ENCODE assay signal across 11 mouse cellular contexts in genomic region chr4:59808396-59808795, GRCm38 (mm10). TPM values are rescaled to one million over a fixed set of nuclear protein-coding genes. Genes with fewer than 3 reads are reported as not detected.
A peak's percentile ranks its signal among the peaks of the same experiment; 100 is the strongest.
DNase-seq lines count a peak whose midpoint lies in the region; ATAC-seq and TF ChIP-seq lines count a peak whose summit lies in the region.
"Had no signal": no experiment of that assay in that cellular context is flagged by ENCODE, and none has a peak within 500 bp of the region (broad histone marks: within the 10 kb centered on the region; RNA-seq: fewer than 3 reads in every experiment).

No protein-coding gene starts in this region.

- H3K4me1 ChIP-seq in kidney, postnatal 0 days (replicated peaks; ENCODE audit: insufficient read depth, low read length) = peaks cover 2% of the 10 kb centered on the region; the same call in 1 of the 2 replicates
- H3K4me1 ChIP-seq in kidney, embryonic 15.5 days = peaks cover 16% of the 10 kb centered on the region
- H3K4me1 ChIP-seq in CH12.LX (ENCODE audit: control insufficient read depth in 1 of 2, insufficient read depth in 2 of 2) = peaks cover 12 to 66% of the 10 kb centered on the region in 2 experiments
- H3K4me1 ChIP-seq in liver, postnatal 0 days (ENCODE audit: insufficient read depth) = peaks cover 29% of the 10 kb centered on the region
- peaks cover 5% of the 10 kb centered on the region for H3K4me1 ChIP-seq in midbrain, embryonic 11.5 days (ENCODE audit: control insufficient read depth, insufficient read depth, low read length)

- peak; percentile 35 for TF ChIP-seq RAD21 in CH12.LX (IDR thresholded peaks at IDR 0.05; ENCODE audit: low read depth, low read length)

- peak; percentile 25 for DNase-seq in kidney, postnatal 0 days (ENCODE audit: low spot score)
- DNase-seq in 416B (ENCODE audit: low read depth) (peak; percentile 77), CH12.LX (ENCODE audit: extremely low read depth) (no peak)
- peak; percentile 44 for DNase-seq in liver, postnatal 0 days
- DNase-seq in ovary, postnatal 10 days (ENCODE audit: low spot score) = no peak
- no peak for DNase-seq in heart, adult 8-10 months (ENCODE audit: low spot score)
- DNase-seq in midbrain, embryonic 11.5 days (ENCODE audit: low spot score, missing footprints) = no peak
- DNase-seq: right cerebral cortex, postnatal 25 days had no signal

- dilution Hi-C loops in CH12.LX (cut with MboI; ENCODE audit: extremely low pct_ligation_motif_present, extremely low pct_unique_long_range_greater_than_20kb, low sequenced_read_pairs) = no loop called here

- H3K27ac ChIP-seq in kidney, postnatal 0 days = no peak overlapping the region
- no peak overlapping the region for H3K27ac ChIP-seq in kidney, embryonic 15.5 days
- no peak overlapping the region for H3K27ac ChIP-seq in CH12.LX (ENCODE audit: insufficient read depth, low read depth)
- H3K27ac ChIP-seq in liver, postnatal 0 days (ENCODE audit: low read depth) = no peak overlapping the region
- no peak overlapping the region for H3K27ac ChIP-seq in midbrain, embryonic 11.5 days (ENCODE audit: low read depth, low read length)
- H3K27ac ChIP-seq: midbrain, embryonic 10.5 days had no signal

- no peak overlapping the region for H3K4me3 ChIP-seq in kidney, postnatal 0 days (replicated peaks; ENCODE audit: low read depth, low read length)
- H3K4me3 ChIP-seq in kidney, embryonic 15.5 days (replicated peaks) = no peak overlapping the region
- no peak overlapping the region for H3K4me3 ChIP-seq in CH12.LX (replicated peaks in 1 of 3; ENCODE audit: low read depth in 2 of 3, low read length in 2 of 3, poor library complexity in 1 of 3)
- no peak overlapping the region for H3K4me3 ChIP-seq in liver, postnatal 0 days (ENCODE audit: low read depth, low read length)
- no peak overlapping the region for H3K4me3 ChIP-seq in midbrain, embryonic 11.5 days (ENCODE audit: low read depth, low read length)

- in situ Hi-C loops in CH12.LX (cut with MboI; ENCODE audit: low pct_ligation_motif_present, low pct_unique_long_range_greater_than_20kb, low sequenced_read_pairs) = no loop called here

- no peaks in the 10 kb centered on the region for H3K9me3 ChIP-seq in kidney, postnatal 0 days (replicated peaks; ENCODE audit: low read length)
- no peaks in the 10 kb centered on the region for H3K9me3 ChIP-seq in kidney, embryonic 15.5 days (replicated peaks)
- no peaks in the 10 kb centered on the region for H3K9me3 ChIP-seq in CH12.LX (replicated peaks; ENCODE audit: low read length)
- H3K9me3 ChIP-seq in liver, postnatal 0 days (ENCODE audit: low read length) = no peaks in the 10 kb centered on the region
- no peaks in the 10 kb centered on the region for H3K9me3 ChIP-seq in midbrain, embryonic 11.5 days (ENCODE audit: control insufficient read depth, low read length)
- H3K9me3 ChIP-seq: midbrain, embryonic 10.5 days had no signal

- peak; percentile 40; the same call in 1 of the 2 replicates for TF ChIP-seq CTCF in kidney, postnatal 0 days (IDR thresholded peaks at IDR 0.05; ENCODE audit: low read depth)
- peak in 1 of 2 experiments; percentile 58; a peak in 2 of 4 replicates for TF ChIP-seq CTCF in CH12.LX (conservative IDR thresholded peaks at IDR 0.05 in 1 of 2, IDR thresholded peaks at IDR 0.05 in 1 of 2; ENCODE audit: low read depth in 2 of 2, low read length in 2 of 2)
- TF ChIP-seq CTCF in liver, postnatal 0 days (IDR thresholded peaks at IDR 0.05; ENCODE audit: low read depth) = peak; percentile 59

- no peak for TF ChIP-seq POLR2A in CH12.LX (IDR thresholded peaks at IDR 0.05; ENCODE audit: low read depth, low read length)

- no peak for TF ChIP-seq EP300 in CH12.LX (IDR thresholded peaks at IDR 0.05; ENCODE audit: low read length)
- no peak for TF ChIP-seq EP300 in liver, postnatal 0 days (IDR thresholded peaks at IDR 0.05; ENCODE audit: low read depth)

- H3K79me2 ChIP-seq in CH12.LX (replicated peaks; ENCODE audit: control insufficient read depth, extremely low read depth, insufficient read depth, poor library complexity, severe bottlenecking) = peaks cover 10% of the 10 kb centered on the region

- WGBS in kidney, postnatal 0 days = 76% methylated on average over 5 of the region's 5 CpGs
- WGBS in kidney, embryonic 15.5 days = 81% methylated on average over 5 of the region's 5 CpGs
- WGBS in liver, postnatal 0 days (ENCODE audit: insufficient replicate concordance) = 62% methylated on average over 5 of the region's 5 CpGs
- 79% methylated on average over 5 of the region's 5 CpGs for WGBS in midbrain, embryonic 11.5 days

- no peak overlapping the region for H3K4me2 ChIP-seq in kidney, postnatal 0 days (ENCODE audit: low read length)
- H3K4me2 ChIP-seq in kidney, embryonic 15.5 days = no peak overlapping the region
- no peak overlapping the region for H3K4me2 ChIP-seq in CH12.LX (ENCODE audit: insufficient read depth, low read depth, poor library complexity, severe bottlenecking)
- H3K4me2 ChIP-seq in liver, postnatal 0 days (ENCODE audit: low read depth, low read length) = no peak overlapping the region
- no peak overlapping the region for H3K4me2 ChIP-seq in midbrain, embryonic 11.5 days

- no peak overlapping the region for H3K9ac ChIP-seq in kidney, postnatal 0 days (ENCODE audit: low read depth, low read length)
- no peak overlapping the region for H3K9ac ChIP-seq in kidney, embryonic 15.5 days
- H3K9ac ChIP-seq in CH12.LX (ENCODE audit: insufficient read depth, low read depth) = no peak overlapping the region
- H3K9ac ChIP-seq in liver, postnatal 0 days (replicated peaks) = no peak overlapping the region
- H3K9ac ChIP-seq in midbrain, embryonic 11.5 days (ENCODE audit: low read length) = no peak overlapping the region

- H3K27me3 ChIP-seq in kidney, postnatal 0 days (ENCODE audit: insufficient read depth, low read length) = no peaks in the 10 kb centered on the region
- H3K27me3 ChIP-seq in kidney, embryonic 15.5 days = no peaks in the 10 kb centered on the region
- H3K27me3 ChIP-seq in CH12.LX (replicated peaks) = no peaks in the 10 kb centered on the region
- H3K27me3 ChIP-seq in liver, postnatal 0 days (ENCODE audit: insufficient read depth, low read length) = no peaks in the 10 kb centered on the region
- H3K27me3 ChIP-seq in midbrain, embryonic 11.5 days (ENCODE audit: control insufficient read depth, insufficient read depth, low read length) = no peaks in the 10 kb centered on the region

- no peaks in the 10 kb centered on the region for H3K36me3 ChIP-seq in kidney, postnatal 0 days (ENCODE audit: insufficient read depth, low read length)
- no peaks in the 10 kb centered on the region for H3K36me3 ChIP-seq in kidney, embryonic 15.5 days
- H3K36me3 ChIP-seq in CH12.LX (replicated peaks in 1 of 2; ENCODE audit: control insufficient read depth in 1 of 2, insufficient read depth in 1 of 2, low read length in 1 of 2) = peaks cover 0 to 27% of the 10 kb centered on the region in 2 experiments
- no peaks in the 10 kb centered on the region for H3K36me3 ChIP-seq in liver, postnatal 0 days (replicated peaks; ENCODE audit: insufficient read depth, low read length)
- no peaks in the 10 kb centered on the region for H3K36me3 ChIP-seq in midbrain, embryonic 11.5 days (ENCODE audit: control insufficient read depth, insufficient read depth, low read length)

- no peak for ATAC-seq in kidney, postnatal 0 days (replicated peaks; ENCODE audit: low FRiP score, low read depth)
- no peak for ATAC-seq in kidney, embryonic 15.5 days (replicated peaks; ENCODE audit: low FRiP score)
- ATAC-seq in liver, postnatal 0 days = no peak
- no peak for ATAC-seq in midbrain, embryonic 11.5 days (ENCODE audit: low FRiP score)
- ATAC-seq: forebrain, embryonic 14.5 days had no signal

TF ChIP-seq in CH12.LX, 34 proteins besides CTCF, POLR2A, EP300 and RAD21:
- TF ChIP-seq SMC3 (IDR thresholded peaks at IDR 0.05; ENCODE audit: low read depth, low read length) (peak; percentile 48), MEF2A (IDR thresholded peaks at IDR 0.05; ENCODE audit: borderline replicate concordance, low read depth, low read length) (no peak)

RNA-seq across cellular contexts. Expression of gene Snx30, which starts 2.8 kb away (rescaled TPM):
- 6.0 and 7.0 TPM in 2 replicates for polyA plus RNA-seq in kidney, postnatal 0 days (2015; fragmentation: Nextera tagmentation; extraction: Ambion mirVana)
- polyA plus RNA-seq in kidney, embryonic 15.5 days (2015; fragmentation: Nextera tagmentation; extraction: Ambion mirVana) = 6.0 and 7.7 TPM in 2 replicates
- total RNA-seq in CH12.LX (2012; rRNA removed) = 8.1 and 8.4 TPM in 2 replicates
- total RNA-seq in CH12.LX (2014; rRNA removed) = 7.9 and 9.7 TPM in 2 replicates
- polyA plus RNA-seq in CH12.LX (2012; ENCODE audit: insufficient read length, low read depth) = 15.9 and 16.9 TPM in 2 replicates
- polyA plus RNA-seq in liver, postnatal 0 days (2015; fragmentation: Nextera tagmentation; extraction: Ambion mirVana) = 3.5 and 4.5 TPM in 2 replicates
- total RNA-seq in heart, adult 8-10 months (2022) = 1 to 10 TPM; 4.1 to 6.8 (median 5.5) TPM
- 11.8 and 12.3 TPM in 2 replicates for polyA plus RNA-seq in midbrain, embryonic 11.5 days (2014; fragmentation: Nextera tagmentation; extraction: Ambion mirVana)

RNA-seq across cellular contexts. Expression of gene Inip, which starts 7.0 kb away (rescaled TPM):
- polyA plus RNA-seq in kidney, postnatal 0 days (2015; fragmentation: Nextera tagmentation; extraction: Ambion mirVana) = 40.2 and 45.3 TPM in 2 replicates
- 59.3 and 63.3 TPM in 2 replicates for polyA plus RNA-seq in kidney, embryonic 15.5 days (2015; fragmentation: Nextera tagmentation; extraction: Ambion mirVana)
- total RNA-seq in CH12.LX (2012; rRNA removed) (24.3 and 28.9 TPM in 2 replicates), CH12.LX (2014; rRNA removed) (67.1 and 73.2 TPM in 2 replicates)
- 32.5 and 38.5 TPM in 2 replicates for polyA plus RNA-seq in CH12.LX (2012; ENCODE audit: insufficient read length, low read depth)
- 11.2 and 12.6 TPM in 2 replicates for polyA plus RNA-seq in liver, postnatal 0 days (2015; fragmentation: Nextera tagmentation; extraction: Ambion mirVana)
- total RNA-seq in heart, adult 8-10 months (2022) = 10 to 100 TPM in 2 of 4 experiments, 1 to 10 TPM in 2; 9.4 to 12.3 (median 10.8) TPM
- 110 and 121 TPM in 2 replicates for polyA plus RNA-seq in midbrain, embryonic 11.5 days (2014; fragmentation: Nextera tagmentation; extraction: Ambion mirVana)

Comparison
In these comparisons a context has a peak if more than half of its experiments do, and no peak if none do; other contexts are left out.
1. DNase-seq: peak in kidney, postnatal 0 days (single experiment), 416B (single experiment) and liver, postnatal 0 days (single experiment); none in CH12.LX (single experiment), ovary, postnatal 10 days (single experiment), heart, adult 8-10 months (single experiment) and midbrain, embryonic 11.5 days (single experiment).